8 mouse cellular contexts compared by ENCODE assay signal in the genomic region with DNA sequence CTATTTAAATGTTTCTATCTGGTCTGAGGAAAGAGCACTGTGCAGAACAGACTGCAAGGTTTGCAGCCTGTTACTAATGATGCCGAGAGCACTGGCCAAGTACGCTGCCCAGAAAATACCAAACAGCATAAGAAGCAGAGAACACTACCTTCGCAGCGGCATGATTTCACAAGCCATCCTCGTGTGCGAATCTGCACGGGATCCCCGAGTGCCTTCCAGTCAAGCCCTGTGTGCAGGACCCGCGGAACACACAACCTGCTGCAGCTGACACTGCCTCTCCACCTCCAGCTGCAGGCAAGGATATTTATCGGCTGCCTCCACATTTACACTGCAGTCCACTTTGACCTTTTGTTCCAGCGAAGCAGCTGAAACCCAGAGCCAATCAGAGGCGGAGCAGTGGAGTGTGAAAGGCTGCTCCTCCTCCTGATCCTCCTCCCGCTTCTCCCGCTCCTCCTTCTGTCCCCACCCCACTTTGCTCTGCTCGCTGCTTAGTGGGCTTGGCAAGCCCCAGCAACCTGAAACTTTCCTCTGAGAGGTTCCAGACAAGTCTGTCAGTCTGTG. TPM values are rescaled to one million over a fixed set of nuclear protein-coding genes. Genes with fewer than 3 reads are reported as not detected.
DNase-seq lines count a peak whose midpoint lies in the region; ATAC-seq and TF ChIP-seq lines count a peak whose summit lies in the region.

TSS of gene Fam13a (minus strand) at position 386 of the 561 bp plus-strand sequence.

- WGBS in embryonic facial prominence, embryonic 13.5 days = under 1% methylated on average over 16 of the region's 16 CpGs
- WGBS in heart, adult 2 months = 1% methylated on average over 16 of the region's 16 CpGs
- WGBS in kidney, adult 2 months = under 1% methylated on average over 16 of the region's 16 CpGs
- WGBS in limb, embryonic 10.5 days = 2% methylated on average over 16 of the region's 16 CpGs
- under 1% methylated on average over 16 of the region's 16 CpGs for WGBS in midbrain, embryonic 11.5 days
- WGBS in small intestine, adult 2 months = under 1% methylated on average over 16 of the region's 16 CpGs

- no peaks in the 10 kb centered on the region for H3K36me3 ChIP-seq in erythroblast, embryonic 14.5 days (ENCODE audit: control insufficient read depth)
- no peaks in the 10 kb centered on the region for H3K36me3 ChIP-seq in embryonic facial prominence, embryonic 13.5 days
- H3K36me3 ChIP-seq in heart, adult 2 months (ENCODE audit: control insufficient read depth, insufficient read depth, low read length) = no peaks in the 10 kb centered on the region
- H3K36me3 ChIP-seq in kidney, adult 2 months (ENCODE audit: control insufficient read depth, insufficient read depth, low read length) = no peaks in the 10 kb centered on the region; the same call in 1 of the 2 replicates
- H3K36me3 ChIP-seq in limb, embryonic 10.5 days = no peaks in the 10 kb centered on the region
- H3K36me3 ChIP-seq in midbrain, embryonic 11.5 days (ENCODE audit: control insufficient read depth, insufficient read depth, low read length) = no peaks in the 10 kb centered on the region
- no peaks in the 10 kb centered on the region for H3K36me3 ChIP-seq in small intestine, adult 2 months (ENCODE audit: control insufficient read depth, insufficient read depth, low read length)

- no peak for TF ChIP-seq EP300 in heart, adult 2 months (IDR thresholded peaks at IDR 0.05; ENCODE audit: insufficient read depth, low read depth, low read length)

- H3K4me2 ChIP-seq in embryonic facial prominence, embryonic 13.5 days = peak within 1 kb of the TSS; percentile 72
- peak within 1 kb of the TSS; percentile 54 for H3K4me2 ChIP-seq in midbrain, embryonic 11.5 days

- peak within 1 kb of the TSS; percentile 56 for H3K4me3 ChIP-seq in erythroblast, embryonic 14.5 days (replicated peaks)
- peak within 1 kb of the TSS; percentile 63 for H3K4me3 ChIP-seq in embryonic facial prominence, embryonic 13.5 days
- peak within 1 kb of the TSS; percentile 57 for H3K4me3 ChIP-seq in heart, adult 2 months
- H3K4me3 ChIP-seq in kidney, adult 2 months (ENCODE audit: insufficient read depth, low read depth, low read length) = peak within 1 kb of the TSS; percentile 66
- peak within 1 kb of the TSS; percentile 59 for H3K4me3 ChIP-seq in limb, embryonic 10.5 days
- H3K4me3 ChIP-seq in midbrain, embryonic 11.5 days (ENCODE audit: low read depth, low read length) = peak within 1 kb of the TSS; percentile 43
- H3K4me3 ChIP-seq in small intestine, adult 2 months (ENCODE audit: low read depth, low read length) = peak within 1 kb of the TSS; percentile 65

- peak within 1 kb of the TSS; percentile 71 for H3K9ac ChIP-seq in embryonic facial prominence, embryonic 13.5 days
- peak within 1 kb of the TSS; percentile 74 for H3K9ac ChIP-seq in heart, adult 2 months (ENCODE audit: low read depth, low read length)
- H3K9ac ChIP-seq in midbrain, embryonic 11.5 days (ENCODE audit: low read length) = peak within 1 kb of the TSS; percentile 37

- no peaks in the 10 kb centered on the region for H3K27me3 ChIP-seq in erythroblast, embryonic 14.5 days (ENCODE audit: control insufficient read depth)
- no peaks in the 10 kb centered on the region for H3K27me3 ChIP-seq in embryonic facial prominence, embryonic 13.5 days
- H3K27me3 ChIP-seq in heart, adult 2 months (ENCODE audit: control insufficient read depth, insufficient read depth, low read length) = no peaks in the 10 kb centered on the region
- no peaks in the 10 kb centered on the region for H3K27me3 ChIP-seq in kidney, adult 2 months (replicated peaks; ENCODE audit: control insufficient read depth, insufficient read depth, low read length)
- no peaks in the 10 kb centered on the region for H3K27me3 ChIP-seq in limb, embryonic 10.5 days (ENCODE audit: low read depth, poor library complexity, severe bottlenecking)
- H3K27me3 ChIP-seq in midbrain, embryonic 11.5 days (ENCODE audit: control insufficient read depth, insufficient read depth, low read length) = no peaks in the 10 kb centered on the region
- no peaks in the 10 kb centered on the region for H3K27me3 ChIP-seq in small intestine, adult 2 months (ENCODE audit: control insufficient read depth, insufficient read depth, low read length)

- H3K9me3 ChIP-seq in erythroblast, embryonic 14.5 days (ENCODE audit: control insufficient read depth, low read length) = no peaks in the 10 kb centered on the region
- no peaks in the 10 kb centered on the region for H3K9me3 ChIP-seq in embryonic facial prominence, embryonic 13.5 days
- no peaks in the 10 kb centered on the region for H3K9me3 ChIP-seq in limb, embryonic 10.5 days (replicated peaks)
- H3K9me3 ChIP-seq in midbrain, embryonic 11.5 days (ENCODE audit: control insufficient read depth, low read length) = no peaks in the 10 kb centered on the region

- peak; percentile 83 to 92 for DNase-seq in heart, adult 2 months
- peak; percentile 97 for DNase-seq in kidney, adult 2 months
- peak; percentile 77 for DNase-seq in limb, embryonic 10.5 days (ENCODE audit: low spot score)
- peak; percentile 93 for DNase-seq in midbrain, embryonic 11.5 days (ENCODE audit: low spot score, missing footprints)

- intact Hi-C loops in heart, adult 2 months (cut with DNase I) = no loop called here

- H3K79me2 ChIP-seq in heart, adult 2 months (replicated peaks; ENCODE audit: control insufficient read depth, insufficient read depth, low read length) = no peaks in the 10 kb centered on the region

- H3K27ac ChIP-seq in embryonic facial prominence, embryonic 13.5 days = peak within 1 kb of the TSS; percentile 66; the same call in 1 of the 2 replicates
- H3K27ac ChIP-seq in heart, adult 2 months = peak within 1 kb of the TSS; percentile 80
- peak within 1 kb of the TSS; percentile 73 for H3K27ac ChIP-seq in kidney, adult 2 months (ENCODE audit: insufficient read depth, low read depth, low read length)
- H3K27ac ChIP-seq in limb, embryonic 10.5 days = peak within 1 kb of the TSS; percentile 79
- H3K27ac ChIP-seq in midbrain, embryonic 11.5 days (ENCODE audit: low read depth, low read length) = 0 out of 2 replicates have a peak within 1 kb of the TSS, but pooled peaks have one; percentile 2
- peak within 1 kb of the TSS; percentile 64 for H3K27ac ChIP-seq in small intestine, adult 2 months (ENCODE audit: insufficient read depth, low read depth, low read length)

- TF ChIP-seq CTCF in heart, adult 2 months (IDR thresholded peaks at IDR 0.05) = no peak
- TF ChIP-seq CTCF in kidney, adult 2 months (conservative IDR thresholded peaks at IDR 0.05; ENCODE audit: insufficient read depth, insufficient read length, low read depth, low read length) = no peak
- no peak for TF ChIP-seq CTCF in small intestine, adult 2 months (IDR thresholded peaks at IDR 0.05; ENCODE audit: extremely low read depth, insufficient read length, insufficient replicate concordance, low read depth, low read length)

- ATAC-seq in erythroblast, adult 5-6 weeks (replicated peaks; ENCODE audit: low FRiP score, poor library complexity, severe bottlenecking) = no peak
- ATAC-seq in embryonic facial prominence, embryonic 13.5 days (ENCODE audit: insufficient number of reproducible peaks, insufficient read depth, low FRiP score, low TSS enrichment, low read depth) = peak; percentile 97
- ATAC-seq in midbrain, embryonic 11.5 days (ENCODE audit: low FRiP score) = peak; percentile 99

- peaks cover 6% of the 10 kb centered on the region for H3K4me1 ChIP-seq in erythroblast, embryonic 14.5 days (ENCODE audit: control insufficient read depth)
- peaks cover 5% of the 10 kb centered on the region; the same call in 1 of the 2 replicates for H3K4me1 ChIP-seq in embryonic facial prominence, embryonic 13.5 days
- peaks cover 3% of the 10 kb centered on the region; the same call in 1 of the 2 replicates for H3K4me1 ChIP-seq in heart, adult 2 months (ENCODE audit: control insufficient read depth, insufficient read depth, low read length)
- H3K4me1 ChIP-seq in kidney, adult 2 months (ENCODE audit: control insufficient read depth, insufficient read depth, low read length) = peaks cover 13% of the 10 kb centered on the region; the same call in 1 of the 2 replicates
- peaks cover 9% of the 10 kb centered on the region; the same call in 1 of the 2 replicates for H3K4me1 ChIP-seq in limb, embryonic 10.5 days
- H3K4me1 ChIP-seq in midbrain, embryonic 11.5 days (ENCODE audit: control insufficient read depth, insufficient read depth, low read length) = no peaks in the 10 kb centered on the region
- no peaks in the 10 kb centered on the region; the same call in 1 of the 2 replicates for H3K4me1 ChIP-seq in small intestine, adult 2 months (ENCODE audit: control insufficient read depth, insufficient read depth, insufficient read length, low read length)

- peak; percentile 88 for TF ChIP-seq POLR2A in heart, adult 2 months (IDR thresholded peaks at IDR 0.05; ENCODE audit: insufficient read depth, low read depth, low read length)
- peak; percentile 96 for TF ChIP-seq POLR2A in kidney, adult 2 months (IDR thresholded peaks at IDR 0.05; ENCODE audit: low read depth, low read length)
- TF ChIP-seq POLR2A in small intestine, adult 2 months (IDR thresholded peaks at IDR 0.05; ENCODE audit: low read depth, low read length) = peak; percentile 90

RNA-seq across cellular contexts. Expression of gene Fam13a, which starts in this region (rescaled TPM):
- polyA plus RNA-seq in erythroblast, embryonic 14.5 days (2012) = not detected in 2 replicates
- not detected in 2 replicates for total RNA-seq in erythroblast, adult 5-6 weeks (2015; ENCODE audit: low replicate concordance)
- total RNA-seq in erythroblast, adult 5-6 weeks (2017; ENCODE audit: low replicate concordance) = not detected in 2 replicates
- polyA plus RNA-seq in embryonic facial prominence, embryonic 13.5 days (2015; fragmentation: Nextera tagmentation; extraction: Ambion mirVana) = 6.8 and 7.5 TPM in 2 replicates
- total RNA-seq in heart, adult 2 months (2021) = 10 to 100 TPM; 16.4 to 26.5 TPM
- polyA plus RNA-seq in heart, adult 2 months (2012; rRNA removed) = 5.1 and 6.6 TPM in 2 replicates
- 21.3 and 22.5 TPM in 2 replicates for polyA plus RNA-seq in kidney, adult 2 months (2012; rRNA removed)
- polyA plus RNA-seq in limb, embryonic 10.5 days (2016; fragmentation: Nextera tagmentation; extraction: Ambion mirVana) = 2.5 and 3.0 TPM in 2 replicates
- 3.6 and 3.8 TPM in 2 replicates for polyA plus RNA-seq in midbrain, embryonic 11.5 days (2014; fragmentation: Nextera tagmentation; extraction: Ambion mirVana)
- polyA plus RNA-seq in small intestine, adult 2 months (2012; rRNA removed) = 1.3 and 2.5 TPM in 2 replicates

Comparison
In these comparisons a context has a peak if more than half of its experiments do, and no peak if none do; other contexts are left out.
1. RNA of gene Fam13a (total RNA-seq): 16.4 to 26.5 TPM in heart, adult 2 months; not detected in erythroblast, adult 5-6 weeks; every median in the first group is over 10 times any median in the second.
2. H3K27ac ChIP-seq: peak in every context shown above with its lines; median percentile 80 in heart, adult 2 months; 79 in limb, embryonic 10.5 days; 73 in kidney, adult 2 months; 66 in embryonic facial prominence, embryonic 13.5 days; 64 in small intestine, adult 2 months; 2 in midbrain, embryonic 11.5 days.
3. Peak in every context shown above with its lines, with median percentiles within 50 percentile points of each other: H3K4me3 ChIP-seq, H3K9ac ChIP-seq, DNase-seq and POLR2A ChIP-seq.